Mouse (Mus musculus) testis, postnatal 10 days (tissue): ENCODE results near the gene Prpf40b.
A peak's percentile ranks its signal among the peaks of the same experiment; 100 is the strongest.

Source experiments
- DNase-seq: peaks from one replicate; pipeline ENCODE4 v3.0.0; 2021; ENCODE audit warnings: low spot score

Prpf40b gene

GRCm38 (mm10) chr15:99332921-99333675 is 38.2 kb downstream of the Prpf40b start:
- DNase-seq: peak; percentile 57

DNA sequence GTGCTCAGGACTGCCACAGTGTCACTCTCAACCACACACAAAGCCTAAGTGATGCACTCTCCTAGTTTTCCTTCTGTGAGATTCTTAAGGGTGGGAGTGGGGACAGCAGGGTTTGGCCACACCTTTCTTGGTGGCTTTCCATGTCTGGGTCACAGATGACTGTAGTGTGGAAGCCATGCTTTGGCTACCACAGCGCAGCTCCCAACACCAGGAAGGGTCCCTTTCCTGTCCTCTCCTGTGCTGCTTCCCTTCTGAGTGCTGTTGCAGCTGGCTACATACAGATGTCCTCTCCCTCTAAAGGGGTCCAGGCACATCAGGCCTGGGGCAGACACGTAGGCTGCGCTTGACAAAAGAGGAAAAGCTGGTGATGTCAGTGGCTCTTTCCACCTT is 38.8 kb downstream of the Prpf40b start:
- DNase-seq: no peak

DNA sequence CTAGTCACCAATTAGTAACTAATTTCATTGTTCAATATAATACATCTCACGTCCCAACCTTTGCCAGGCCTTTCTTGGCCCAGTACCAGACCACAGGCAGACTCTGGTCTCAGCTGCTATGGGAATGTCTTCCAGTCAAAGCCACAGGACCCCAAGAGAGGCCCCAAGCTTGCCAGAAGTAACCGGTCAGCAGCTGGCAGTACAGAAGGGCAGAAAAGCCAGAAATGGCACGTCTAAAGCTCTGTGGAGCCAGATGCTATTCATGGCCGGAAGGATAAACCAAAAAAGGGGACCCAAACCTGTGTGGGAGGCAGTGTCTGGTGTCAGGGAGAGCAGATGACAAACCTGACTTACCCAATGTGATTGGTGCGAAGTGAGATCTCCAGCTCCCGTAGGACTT is 39.6 kb downstream of the Prpf40b start:
- no peak for DNase-seq

- no peak for DNase-seq
Observed at GRCm38 (mm10) chr15:99335801-99336320, 41.0 kb downstream of the Prpf40b start.

GRCm38 (mm10) chr15:99338916-99339315 is 44.0 kb downstream of the Prpf40b start:
- no peak for DNase-seq

DNA sequence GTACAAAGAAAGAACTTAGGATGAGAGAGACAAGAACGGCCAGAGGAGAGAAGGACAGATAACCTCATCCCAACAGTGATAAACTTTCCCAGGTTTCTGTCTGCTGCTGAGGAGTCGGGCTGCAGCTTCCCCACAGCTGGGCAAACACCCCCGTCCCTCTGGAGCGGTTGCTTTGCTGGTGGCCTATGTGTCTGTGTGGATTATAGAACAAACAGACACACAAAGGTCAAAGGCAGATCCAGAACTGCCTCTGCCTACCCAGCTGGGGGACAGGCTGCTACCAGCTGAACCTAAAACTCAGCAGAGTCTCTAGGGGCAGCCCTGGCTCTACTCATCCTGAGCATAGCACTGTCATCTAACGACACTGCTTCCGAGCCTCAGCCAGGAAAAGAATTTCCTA is 44.8 kb downstream of the Prpf40b start:
- no peak for DNase-seq

- DNase-seq: no peak
Observed at GRCm38 (mm10) chr15:99341102-99341501, 46.2 kb downstream of the Prpf40b start.

GRCm38 (mm10) chr15:99342194-99342981 is 47.5 kb downstream of the Prpf40b start:
- DNase-seq: no peak

DNA sequence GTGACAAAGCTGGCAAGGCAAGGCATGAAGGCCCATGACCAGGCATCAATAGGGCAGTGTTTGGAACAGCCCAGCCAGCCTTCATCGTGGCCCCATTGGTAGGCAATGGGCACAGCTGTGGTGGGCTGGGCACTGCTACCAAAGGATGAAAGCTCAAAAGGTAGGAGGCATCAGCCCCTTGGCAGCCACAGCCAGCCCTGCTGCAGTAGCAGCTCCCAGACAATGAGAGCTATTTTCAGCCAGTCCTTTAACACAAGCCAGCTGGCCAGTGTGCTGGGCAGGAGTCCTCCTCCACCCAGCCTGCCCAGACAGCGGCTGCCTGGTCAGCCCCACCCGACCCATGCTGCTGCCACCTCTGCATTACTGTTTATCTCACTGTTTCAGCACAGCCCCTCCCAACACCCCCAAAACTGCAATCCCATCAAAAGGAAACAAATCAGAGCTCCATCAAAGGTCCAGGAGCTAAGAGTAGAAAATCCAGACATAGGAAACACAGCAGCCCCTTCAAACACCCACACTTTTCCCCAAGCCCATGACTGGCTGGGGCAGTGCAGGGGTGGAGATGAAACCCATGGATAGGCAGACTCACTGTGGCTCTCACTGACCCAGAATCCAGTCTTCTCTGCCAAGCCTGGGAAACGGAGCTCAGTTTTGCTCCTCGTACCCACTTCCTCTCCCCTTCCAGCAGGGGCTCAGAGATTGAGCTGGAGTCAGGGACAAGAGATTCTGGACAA is 48.7 kb downstream of the Prpf40b start:
- DNase-seq: no peak

- DNase-seq: no peak
Observed at GRCm38 (mm10) chr15:99344148-99344870, 49.4 kb downstream of the Prpf40b start.

GRCm38 (mm10) chr15:99344961-99345360 is 50.1 kb downstream of the Prpf40b start:
- DNase-seq: no peak

- DNase-seq: no peak
Observed at GRCm38 (mm10) chr15:99351610-99352009, 56.7 kb downstream of the Prpf40b start.

DNA sequence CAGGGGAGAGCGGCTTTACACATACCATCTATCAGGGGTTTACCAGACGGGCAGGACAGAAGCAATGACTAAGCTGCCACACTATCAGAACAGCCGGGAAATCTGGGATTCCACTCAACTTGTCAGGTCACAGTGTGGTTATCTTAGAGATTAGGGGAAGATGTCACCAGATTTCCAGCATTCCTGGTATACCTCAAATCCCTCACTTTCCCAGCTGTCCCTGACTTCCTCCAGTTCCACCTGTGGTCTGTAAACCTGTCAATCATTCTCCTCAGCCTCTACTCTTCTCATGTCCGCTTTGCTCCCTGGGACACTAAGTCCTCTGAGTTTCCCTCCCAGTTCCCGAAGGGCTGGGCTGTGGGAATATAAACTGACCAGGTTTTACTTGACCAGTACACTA is 57.4 kb downstream of the Prpf40b start:
- DNase-seq: no peak

DNA sequence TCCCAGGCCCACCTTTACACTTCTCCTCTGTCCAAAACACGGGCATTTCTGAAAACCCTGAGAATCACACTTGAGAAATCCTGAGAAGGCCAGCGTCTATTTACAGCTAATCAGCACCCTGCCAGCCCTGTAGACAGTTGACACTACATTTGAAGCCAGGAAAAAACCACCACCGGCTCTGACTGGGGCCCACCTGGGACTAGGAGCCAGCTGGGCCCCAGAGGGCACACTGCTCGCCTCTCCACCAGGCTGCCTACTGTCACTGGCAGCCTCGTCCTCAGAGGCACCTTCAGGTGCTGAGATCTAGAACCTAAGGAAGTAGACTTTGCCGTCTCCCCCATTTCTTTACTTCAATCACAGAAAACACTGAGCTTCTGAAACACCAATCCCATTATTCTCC is 60.8 kb downstream of the Prpf40b start:
- no peak for DNase-seq

DNA sequence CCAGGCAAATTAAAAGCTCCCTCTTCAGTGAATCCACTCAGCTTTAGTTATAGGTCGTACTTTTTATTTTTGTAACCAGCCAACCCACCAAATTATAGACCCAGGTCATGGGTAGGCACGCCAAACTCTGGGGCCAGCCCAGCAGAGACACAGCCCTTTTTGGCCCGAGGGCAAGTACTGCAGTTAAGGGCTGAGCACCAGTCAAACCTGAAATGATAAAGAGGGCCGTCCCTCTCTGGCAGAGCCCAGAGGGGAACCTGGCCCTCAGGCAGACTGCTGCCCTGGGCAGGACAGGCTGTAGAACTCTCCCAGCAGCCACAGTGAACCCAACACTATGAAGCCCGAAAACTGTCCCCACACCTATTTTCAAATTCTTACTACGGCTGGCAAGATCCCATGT is 61.6 kb downstream of the Prpf40b start:
- no peak for DNase-seq

GRCm38 (mm10) chr15:99358952-99359351 is 64.1 kb downstream of the Prpf40b start:
- no peak for DNase-seq

- DNase-seq: no peak
Observed at GRCm38 (mm10) chr15:99364022-99364530, 69.2 kb downstream of the Prpf40b start.

GRCm38 (mm10) chr15:99364921-99365320 is 70.0 kb downstream of the Prpf40b start:
- no peak for DNase-seq
